Comparison of ENCODE assay signal across 7 mouse cellular contexts in the genomic region with DNA sequence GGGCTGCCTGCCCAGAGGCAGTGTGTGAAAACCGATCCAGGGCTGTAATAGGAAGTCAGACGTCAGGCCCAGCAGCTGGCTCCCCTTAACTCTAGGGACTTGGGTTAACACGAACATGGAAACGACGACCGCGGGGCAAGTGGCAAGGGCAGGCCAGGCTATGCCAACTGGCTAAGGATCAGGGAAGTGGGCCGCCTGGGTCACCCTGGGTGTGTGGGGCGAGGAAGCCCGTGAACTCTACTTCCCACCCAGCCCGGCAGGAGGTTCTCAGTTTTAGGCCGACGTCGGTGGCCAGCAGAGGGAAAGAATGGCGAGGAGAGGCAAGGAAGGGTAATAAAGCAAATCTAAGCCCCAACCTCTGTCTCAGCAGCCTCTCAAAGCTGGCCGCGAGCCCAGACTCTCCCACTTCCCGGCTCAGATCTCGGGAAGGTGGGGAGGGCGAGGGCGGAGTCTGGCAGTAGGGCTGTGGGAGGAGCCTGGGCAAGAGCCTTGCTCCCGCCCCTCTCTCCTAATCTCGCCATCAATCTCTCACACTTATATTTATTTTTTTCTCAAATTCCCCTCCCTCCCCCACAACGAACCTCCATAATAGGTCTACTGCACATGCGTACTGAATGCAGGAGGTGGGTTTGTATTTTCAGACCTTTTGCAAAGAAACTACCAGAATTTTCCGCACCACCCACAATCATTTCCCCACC. TPM values are rescaled to one million over a fixed set of nuclear protein-coding genes. Genes with fewer than 3 reads are reported as not detected.
DNase-seq lines count a peak whose midpoint lies in the region; ATAC-seq and TF ChIP-seq lines count a peak whose summit lies in the region.

No protein-coding gene starts in this region.

- peak; percentile 98 for DNase-seq in adrenal gland, postnatal 14 days
- peak; percentile 95 to 96 for DNase-seq in heart, adult 18-20 months
- DNase-seq in kidney, adult 2 months = peak; percentile 98
- peak; percentile 89 to 92 for DNase-seq in spleen, adult 2 months (ENCODE audit: low read depth in 1 of 2, low spot score in 2 of 2)

- peak overlapping the region; percentile 80 for H3K9ac ChIP-seq in embryonic facial prominence, embryonic 13.5 days
- H3K9ac ChIP-seq in limb, embryonic 12.5 days (replicated peaks) = peak overlapping the region; percentile 73
- peak overlapping the region; percentile 100 for H3K9ac ChIP-seq in midbrain, embryonic 15.5 days

- H3K4me1 ChIP-seq in embryonic facial prominence, embryonic 13.5 days = peaks cover 46% of the 10 kb centered on the region
- H3K4me1 ChIP-seq in kidney, adult 2 months (ENCODE audit: control insufficient read depth, insufficient read depth, low read length) = peaks cover 28% of the 10 kb centered on the region
- peaks cover 46% of the 10 kb centered on the region for H3K4me1 ChIP-seq in limb, embryonic 12.5 days (replicated peaks)
- H3K4me1 ChIP-seq in midbrain, embryonic 15.5 days = peaks cover 49% of the 10 kb centered on the region
- peaks cover 8% of the 10 kb centered on the region; the same call in 1 of the 2 replicates for H3K4me1 ChIP-seq in spleen, adult 2 months (ENCODE audit: control insufficient read depth, insufficient read depth, insufficient read length)

- H3K9me3 ChIP-seq in embryonic facial prominence, embryonic 13.5 days = no peaks in the 10 kb centered on the region
- H3K9me3 ChIP-seq in limb, embryonic 12.5 days = no peaks in the 10 kb centered on the region
- no peaks in the 10 kb centered on the region for H3K9me3 ChIP-seq in midbrain, embryonic 15.5 days

- H3K36me3 ChIP-seq in embryonic facial prominence, embryonic 13.5 days = peaks cover 33% of the 10 kb centered on the region
- peaks cover 2% of the 10 kb centered on the region; the same call in 1 of the 2 replicates for H3K36me3 ChIP-seq in kidney, adult 2 months (ENCODE audit: control insufficient read depth, insufficient read depth, low read length)
- H3K36me3 ChIP-seq in limb, embryonic 12.5 days = peaks cover 34% of the 10 kb centered on the region
- peaks cover 23% of the 10 kb centered on the region for H3K36me3 ChIP-seq in midbrain, embryonic 15.5 days (replicated peaks)
- H3K36me3 ChIP-seq in spleen, adult 2 months (ENCODE audit: control insufficient read depth, insufficient read depth, low read length) = peaks cover 13% of the 10 kb centered on the region

- no peaks in the 10 kb centered on the region for H3K27me3 ChIP-seq in embryonic facial prominence, embryonic 13.5 days
- H3K27me3 ChIP-seq in kidney, adult 2 months (replicated peaks; ENCODE audit: control insufficient read depth, insufficient read depth, low read length) = no peaks in the 10 kb centered on the region
- no peaks in the 10 kb centered on the region for H3K27me3 ChIP-seq in limb, embryonic 12.5 days
- no peaks in the 10 kb centered on the region for H3K27me3 ChIP-seq in midbrain, embryonic 15.5 days (replicated peaks)
- H3K27me3 ChIP-seq in spleen, adult 2 months (ENCODE audit: control insufficient read depth, insufficient read depth, low read length) = no peaks in the 10 kb centered on the region

- peak; percentile 79 for ATAC-seq in embryonic facial prominence, embryonic 13.5 days (ENCODE audit: insufficient number of reproducible peaks, insufficient read depth, low FRiP score, low TSS enrichment, low read depth)
- ATAC-seq in limb, embryonic 12.5 days (ENCODE audit: insufficient number of reproducible peaks, insufficient read depth, low FRiP score, low TSS enrichment, low read depth) = peak; percentile 85
- ATAC-seq in midbrain, embryonic 15.5 days (replicated peaks) = peak; percentile 87

- H3K4me3 ChIP-seq in embryonic facial prominence, embryonic 13.5 days = peak overlapping the region; percentile 84
- H3K4me3 ChIP-seq in kidney, adult 2 months (ENCODE audit: insufficient read depth, low read depth, low read length) = peak overlapping the region; percentile 19
- peak overlapping the region; percentile 95 for H3K4me3 ChIP-seq in limb, embryonic 12.5 days (replicated peaks)
- H3K4me3 ChIP-seq in midbrain, embryonic 15.5 days = peak overlapping the region; percentile 91
- H3K4me3 ChIP-seq in spleen, adult 2 months (ENCODE audit: extremely low read depth, insufficient read depth, insufficient read length) = peak overlapping the region; percentile 57

- no peak for TF ChIP-seq CTCF in kidney, adult 2 months (conservative IDR thresholded peaks at IDR 0.05; ENCODE audit: insufficient read depth, insufficient read length, low read depth, low read length)
- TF ChIP-seq CTCF in spleen, adult 2 months (IDR thresholded peaks at IDR 0.05; ENCODE audit: extremely low read depth, insufficient read depth, insufficient read length, insufficient replicate concordance) = no peak

- peak overlapping the region; percentile 100 for H3K27ac ChIP-seq in embryonic facial prominence, embryonic 13.5 days
- H3K27ac ChIP-seq in kidney, adult 2 months (ENCODE audit: insufficient read depth, low read depth, low read length) = peak overlapping the region; percentile 91
- peak overlapping the region; percentile 100 for H3K27ac ChIP-seq in limb, embryonic 12.5 days
- peak overlapping the region; percentile 100 for H3K27ac ChIP-seq in midbrain, embryonic 15.5 days
- peak overlapping the region; percentile 94 for H3K27ac ChIP-seq in spleen, adult 2 months (ENCODE audit: insufficient read depth, low read length)

- peak; percentile 38 for TF ChIP-seq POLR2A in kidney, adult 2 months (IDR thresholded peaks at IDR 0.05; ENCODE audit: low read depth, low read length)
- peak; percentile 52; the same call in 1 of the 2 replicates for TF ChIP-seq POLR2A in spleen, adult 2 months (IDR thresholded peaks at IDR 0.05; ENCODE audit: low read depth, low read length)

- under 1% methylated on average over 26 of the region's 26 CpGs for WGBS in embryonic facial prominence, embryonic 13.5 days
- WGBS in kidney, adult 2 months = under 1% methylated on average over 26 of the region's 26 CpGs
- under 1% methylated on average over 26 of the region's 26 CpGs for WGBS in limb, embryonic 12.5 days
- under 1% methylated on average over 26 of the region's 26 CpGs for WGBS in midbrain, embryonic 15.5 days
- 2% methylated on average over 26 of the region's 26 CpGs for WGBS in spleen, adult 2 months

- peak overlapping the region; percentile 97 for H3K4me2 ChIP-seq in embryonic facial prominence, embryonic 13.5 days
- H3K4me2 ChIP-seq in limb, embryonic 12.5 days = peak overlapping the region; percentile 97
- peak overlapping the region; percentile 93 for H3K4me2 ChIP-seq in midbrain, embryonic 15.5 days

RNA-seq across cellular contexts. Expression of gene Chd3, which starts 2.9 kb away (rescaled TPM):
- total RNA-seq in adrenal gland, postnatal 14 days (2021) = 109 and 118 TPM in 2 replicates
- 135 and 142 TPM in 2 replicates for polyA plus RNA-seq in embryonic facial prominence, embryonic 13.5 days (2015; fragmentation: Nextera tagmentation; extraction: Ambion mirVana)
- 10 to 100 TPM; 16.2 to 26.3 TPM for total RNA-seq in heart, adult 18-20 months (2021)
- 168 and 175 TPM in 2 replicates for polyA plus RNA-seq in kidney, adult 2 months (2012; rRNA removed)
- 121 and 124 TPM in 2 replicates for polyA plus RNA-seq in limb, embryonic 12.5 days (2016; fragmentation: Nextera tagmentation; extraction: Ambion mirVana)
- polyA plus RNA-seq in midbrain, embryonic 15.5 days (2015; fragmentation: Nextera tagmentation; extraction: Ambion mirVana) = 98.2 and 102 TPM in 2 replicates
- polyA plus RNA-seq in spleen, adult 2 months (2012; rRNA removed) = 146 and 160 TPM in 2 replicates

RNA-seq across cellular contexts. Expression of gene Rnf227, which starts 26.0 kb away (rescaled TPM):
- total RNA-seq in adrenal gland, postnatal 14 days (2021) = 4.1 and 5.4 TPM in 2 replicates
- polyA plus RNA-seq in embryonic facial prominence, embryonic 13.5 days (2015; fragmentation: Nextera tagmentation; extraction: Ambion mirVana) = 24.7 and 26.4 TPM in 2 replicates
- total RNA-seq in heart, adult 18-20 months (2021) = under 1 TPM; 0.41 to 0.57 TPM
- polyA plus RNA-seq in kidney, adult 2 months (2012; rRNA removed) = 1.5 and 2.1 TPM in 2 replicates
- polyA plus RNA-seq in limb, embryonic 12.5 days (2016; fragmentation: Nextera tagmentation; extraction: Ambion mirVana) = 23.7 and 28.2 TPM in 2 replicates
- 278 and 308 TPM in 2 replicates for polyA plus RNA-seq in midbrain, embryonic 15.5 days (2015; fragmentation: Nextera tagmentation; extraction: Ambion mirVana)
- 0.47 and 0.86 TPM in 2 replicates for polyA plus RNA-seq in spleen, adult 2 months (2012; rRNA removed)

RNA-seq across cellular contexts. Expression of gene Naa38, which starts 29.0 kb away (rescaled TPM):
- total RNA-seq in adrenal gland, postnatal 14 days (2021) = 124 and 137 TPM in 2 replicates
- 145 and 150 TPM in 2 replicates for polyA plus RNA-seq in embryonic facial prominence, embryonic 13.5 days (2015; fragmentation: Nextera tagmentation; extraction: Ambion mirVana)
- 100 to 1,000 TPM; 112 to 118 TPM for total RNA-seq in heart, adult 18-20 months (2021)
- polyA plus RNA-seq in kidney, adult 2 months (2012; rRNA removed) = 251 and 317 TPM in 2 replicates
- 126 and 136 TPM in 2 replicates for polyA plus RNA-seq in limb, embryonic 12.5 days (2016; fragmentation: Nextera tagmentation; extraction: Ambion mirVana)
- polyA plus RNA-seq in midbrain, embryonic 15.5 days (2015; fragmentation: Nextera tagmentation; extraction: Ambion mirVana) = 96.8 and 101 TPM in 2 replicates
- polyA plus RNA-seq in spleen, adult 2 months (2012; rRNA removed) = 82.3 and 105 TPM in 2 replicates

RNA-seq across cellular contexts. Expression of gene Cyb5d1, which starts 29.1 kb away (rescaled TPM):
- 34.2 and 42.6 TPM in 2 replicates for total RNA-seq in adrenal gland, postnatal 14 days (2021)
- polyA plus RNA-seq in embryonic facial prominence, embryonic 13.5 days (2015; fragmentation: Nextera tagmentation; extraction: Ambion mirVana) = 43.4 and 46.5 TPM in 2 replicates
- 10 to 100 TPM; 30.2 to 32.2 TPM for total RNA-seq in heart, adult 18-20 months (2021)
- polyA plus RNA-seq in kidney, adult 2 months (2012; rRNA removed) = 26.6 and 27.9 TPM in 2 replicates
- polyA plus RNA-seq in limb, embryonic 12.5 days (2016; fragmentation: Nextera tagmentation; extraction: Ambion mirVana) = 42.5 and 42.6 TPM in 2 replicates
- polyA plus RNA-seq in midbrain, embryonic 15.5 days (2015; fragmentation: Nextera tagmentation; extraction: Ambion mirVana) = 32.7 and 33.5 TPM in 2 replicates
- 9.5 and 11.1 TPM in 2 replicates for polyA plus RNA-seq in spleen, adult 2 months (2012; rRNA removed)

RNA-seq across cellular contexts. Expression of gene Tmem88, which starts 31.7 kb away (rescaled TPM):
- total RNA-seq in adrenal gland, postnatal 14 days (2021) = 29.5 and 30.2 TPM in 2 replicates
- 13.2 and 16.4 TPM in 2 replicates for polyA plus RNA-seq in embryonic facial prominence, embryonic 13.5 days (2015; fragmentation: Nextera tagmentation; extraction: Ambion mirVana)
- 10 to 100 TPM; 10.3 to 14.3 TPM for total RNA-seq in heart, adult 18-20 months (2021)
- 25.4 and 25.8 TPM in 2 replicates for polyA plus RNA-seq in kidney, adult 2 months (2012; rRNA removed)
- polyA plus RNA-seq in limb, embryonic 12.5 days (2016; fragmentation: Nextera tagmentation; extraction: Ambion mirVana) = 24.2 and 25.4 TPM in 2 replicates
- polyA plus RNA-seq in midbrain, embryonic 15.5 days (2015; fragmentation: Nextera tagmentation; extraction: Ambion mirVana) = 6.5 and 7.0 TPM in 2 replicates
- polyA plus RNA-seq in spleen, adult 2 months (2012; rRNA removed) = 14.3 and 20.5 TPM in 2 replicates

Comparison
In these comparisons a context has a peak if more than half of its experiments do, and no peak if none do; other contexts are left out.
1. Peak in every context shown above with its lines: DNase-seq, ATAC-seq, H3K4me3 ChIP-seq and H3K27ac ChIP-seq.
2. H3K4me3 ChIP-seq: peak in every context shown above with its lines; median percentile 95 in limb, embryonic 12.5 days; 91 in midbrain, embryonic 15.5 days; 84 in embryonic facial prominence, embryonic 13.5 days; 57 in spleen, adult 2 months; 19 in kidney, adult 2 months.